Mouse (Mus musculus) cerebellum, adult 11-12 months (tissue): ENCODE measurements around the gene Zfp217.

ENCODE experiments used
- DNase-seq: peaks from one replicate; pipeline ENCODE4 v3.0.0; 2022

Zfp217 gene

DNA sequence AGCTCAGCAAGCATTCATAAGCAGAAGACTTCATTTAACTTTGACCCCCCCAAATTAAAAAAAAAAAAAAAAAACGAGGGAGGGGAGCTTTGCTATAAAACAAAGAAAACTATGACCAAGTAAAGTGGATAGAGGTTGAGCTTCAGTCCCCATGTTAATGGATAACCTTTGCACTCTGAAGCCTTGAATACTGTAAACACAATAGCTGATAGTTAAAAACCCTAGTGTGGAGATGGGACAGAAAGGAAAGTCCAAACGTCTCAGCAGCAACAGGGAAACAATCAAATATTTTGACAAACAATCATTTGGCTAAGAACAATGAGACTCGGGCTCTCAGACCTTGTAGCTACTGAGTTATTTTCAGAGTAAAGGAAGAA lies 15.2 kb downstream of the Zfp217 start:
- no peak for DNase-seq

DNA sequence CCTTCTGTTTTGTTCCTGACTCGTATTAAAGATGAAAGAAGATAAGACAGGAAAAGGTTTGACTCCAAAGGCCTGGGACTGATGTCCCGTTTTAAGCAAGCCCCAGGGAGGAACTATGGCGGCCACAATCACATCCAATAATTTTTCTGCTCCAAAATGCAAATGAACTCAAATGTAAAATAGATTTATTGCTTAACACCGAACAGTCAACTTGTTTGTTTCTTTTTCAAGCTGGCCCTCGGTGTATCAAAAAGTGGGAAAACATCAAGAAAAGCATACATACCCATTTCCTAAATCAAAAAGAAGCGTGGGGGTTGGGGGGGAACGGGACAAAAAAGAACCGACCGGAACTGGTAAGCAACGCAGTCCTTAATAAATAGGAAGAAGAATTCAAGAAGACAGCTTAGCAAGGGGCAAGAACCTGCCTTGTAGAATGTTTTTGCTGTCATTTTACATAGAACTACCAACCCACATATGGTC lies 15.9 kb downstream of the Zfp217 start:
- DNase-seq: no peak

DNA sequence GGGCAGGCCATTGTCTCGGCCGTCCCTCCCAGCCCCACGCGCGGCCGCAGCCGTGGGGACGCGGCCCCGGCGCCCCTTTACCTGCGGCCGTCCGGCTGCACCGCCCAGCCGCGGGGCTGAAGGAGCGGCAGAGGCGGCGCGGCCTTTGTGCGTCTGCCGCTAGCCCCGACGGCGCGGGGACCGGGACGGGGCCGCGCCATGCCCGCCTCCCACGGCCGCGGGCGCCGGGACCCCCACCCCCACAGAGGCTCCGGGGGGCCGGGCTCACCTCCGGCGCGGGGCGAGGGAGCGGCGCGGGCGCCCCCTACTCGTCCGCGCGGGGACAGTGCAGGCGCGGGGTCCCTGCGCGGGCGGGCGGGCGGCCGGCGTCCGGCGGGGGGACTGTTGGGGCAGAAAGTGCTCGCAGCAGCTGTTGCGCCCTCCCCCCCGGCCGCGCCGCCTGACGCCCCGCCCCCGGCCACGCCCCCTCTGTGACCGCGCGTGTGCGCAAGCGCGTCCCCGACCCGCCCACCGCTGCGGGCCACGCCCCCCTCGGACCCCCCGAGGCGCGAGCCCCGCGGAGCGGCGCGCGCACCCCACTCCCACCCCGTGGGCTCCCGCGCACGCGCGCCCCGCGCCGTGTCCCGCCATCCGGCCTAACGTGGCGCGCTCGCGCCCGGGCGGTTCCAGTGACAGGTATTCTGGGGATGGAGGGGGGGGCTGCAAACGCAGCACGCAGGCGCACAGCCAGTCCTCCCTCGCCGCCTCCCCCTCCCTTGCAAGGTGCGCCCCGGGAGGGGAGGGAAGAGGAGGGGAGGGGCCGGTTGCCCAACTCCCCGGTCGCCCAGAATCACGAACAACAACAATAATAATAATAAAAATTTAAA lies 16.9 kb downstream of the Zfp217 start:
- DNase-seq: no peak

DNA sequence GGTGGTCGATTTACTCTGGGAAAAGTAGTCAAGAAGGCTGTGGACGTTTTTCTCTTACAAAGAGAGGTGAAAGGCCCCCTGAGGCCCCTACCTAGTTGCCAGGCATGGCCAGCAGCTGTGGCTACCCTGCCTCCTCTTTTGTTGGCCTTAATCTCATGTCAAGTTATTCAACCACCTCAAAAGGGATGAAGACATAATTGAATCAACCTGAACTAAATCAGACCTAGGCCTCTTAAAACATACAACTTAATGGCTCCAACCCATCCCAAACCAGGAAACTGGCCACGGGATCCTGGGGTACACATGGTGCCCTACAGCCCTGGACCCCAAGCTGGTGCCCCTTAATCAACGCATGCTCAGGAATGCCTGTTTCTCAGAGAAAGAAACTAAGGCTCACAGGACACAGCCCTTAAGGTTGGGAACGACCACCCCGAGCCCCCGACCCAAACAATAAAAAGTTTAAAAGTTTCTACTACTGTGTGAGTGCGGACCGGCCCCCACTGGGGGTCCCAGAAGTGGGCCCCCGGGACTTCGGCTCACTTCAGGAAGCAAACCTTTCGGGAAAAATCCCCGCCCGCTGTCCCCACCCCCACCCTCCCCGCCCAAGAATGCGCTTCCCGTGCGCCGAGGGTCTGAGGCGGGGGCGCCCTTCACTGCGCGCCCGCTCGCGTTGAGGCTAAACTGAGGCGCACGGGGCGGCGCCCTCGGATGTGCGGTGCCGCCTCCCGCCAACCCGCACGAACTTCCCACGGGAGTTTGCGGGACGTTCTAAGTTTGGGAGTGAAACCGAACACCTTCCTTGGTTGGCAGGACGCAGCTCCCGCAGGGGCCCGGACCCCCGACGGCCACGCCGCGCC lies 17.8 kb downstream of the Zfp217 start:
- no peak for DNase-seq

DNA sequence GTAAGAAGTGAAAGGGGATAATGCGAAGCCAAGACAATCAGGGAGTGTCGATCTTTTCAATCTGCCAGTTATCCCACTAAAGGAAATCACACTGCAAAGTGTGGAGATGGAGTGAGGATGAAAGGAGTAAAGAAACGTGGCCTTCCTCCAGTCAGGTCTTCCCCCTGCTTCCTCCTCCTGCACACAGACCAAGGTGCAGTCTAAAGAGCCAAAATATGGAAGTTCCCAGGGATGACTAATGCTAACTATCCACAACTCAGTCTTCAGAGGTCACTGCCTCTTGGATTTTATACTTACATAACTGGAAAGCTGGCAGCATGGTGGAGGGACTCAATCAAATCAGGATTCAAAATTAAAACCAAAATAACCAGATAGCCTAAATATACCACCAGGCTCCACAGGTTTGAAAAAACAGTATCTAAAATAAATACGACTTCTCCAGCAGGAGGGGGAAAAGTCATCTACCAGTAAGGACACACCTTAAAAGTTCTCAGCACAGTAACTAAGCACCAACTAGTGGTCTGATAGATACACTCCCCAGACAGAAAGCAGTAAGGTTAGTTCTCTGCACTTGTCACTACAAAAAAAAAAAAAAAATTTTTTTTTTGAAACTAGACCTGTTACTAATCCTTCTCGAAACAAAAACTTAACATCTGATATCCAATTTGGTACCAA lies 18.5 kb downstream of the Zfp217 start:
- no peak for DNase-seq

DNA sequence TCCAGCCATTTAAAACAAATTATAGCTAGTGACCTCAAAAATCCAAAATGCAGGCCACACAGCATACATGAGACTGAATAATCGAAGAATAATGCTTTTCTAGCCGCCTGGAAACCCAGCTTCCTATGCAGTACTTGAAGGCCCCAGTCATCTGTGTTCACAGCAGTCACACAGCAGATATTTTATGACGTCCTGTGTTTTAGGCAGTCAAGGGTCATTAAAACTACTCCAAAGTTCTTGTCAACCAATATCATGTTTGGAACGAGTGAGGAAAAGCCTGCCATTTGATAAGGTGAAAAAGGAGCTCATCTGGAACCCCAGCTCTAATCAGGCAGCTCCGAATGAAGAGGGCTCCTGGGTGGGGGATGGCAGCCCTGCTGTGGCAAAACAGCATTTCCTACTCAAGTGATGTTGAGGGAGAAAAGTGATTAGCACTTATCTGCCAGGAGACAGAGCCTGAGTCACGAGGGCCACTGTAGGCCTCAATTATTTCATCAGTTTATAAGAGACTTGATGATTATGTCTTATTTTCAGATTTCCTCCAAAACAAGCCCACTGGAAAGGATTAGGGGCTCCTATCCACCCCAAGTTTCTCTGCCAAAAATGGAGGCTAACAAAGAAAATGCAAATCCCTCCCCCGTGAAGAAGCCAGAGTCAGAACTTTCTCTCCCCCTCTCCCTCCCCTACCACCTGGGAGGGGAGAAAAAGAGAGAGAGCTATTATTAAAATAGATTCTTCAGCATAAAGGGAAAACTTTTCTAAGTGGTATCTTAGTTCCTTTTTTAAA lies 19.2 kb downstream of the Zfp217 start:
- DNase-seq: no peak

DNA sequence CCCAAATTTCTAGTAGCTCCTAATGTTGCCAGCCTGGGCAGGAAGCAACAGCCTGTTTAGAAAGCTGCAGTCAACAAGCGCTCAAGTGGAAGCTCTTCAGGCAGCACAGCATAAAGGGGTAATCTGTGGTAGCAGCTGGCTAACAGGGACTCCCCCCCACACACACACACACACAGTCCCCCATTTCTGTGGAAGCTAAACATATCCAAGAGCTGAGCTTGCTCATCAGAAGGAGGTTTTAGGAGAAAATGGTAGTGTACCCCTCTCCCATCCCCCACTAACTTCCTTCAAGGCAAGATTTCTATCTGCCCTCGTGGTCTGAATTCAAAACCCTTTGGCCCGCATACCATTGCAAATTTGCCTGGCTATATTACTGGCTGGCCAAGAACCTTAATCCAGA lies 20.4 kb downstream of the Zfp217 start:
- DNase-seq: no peak

DNA sequence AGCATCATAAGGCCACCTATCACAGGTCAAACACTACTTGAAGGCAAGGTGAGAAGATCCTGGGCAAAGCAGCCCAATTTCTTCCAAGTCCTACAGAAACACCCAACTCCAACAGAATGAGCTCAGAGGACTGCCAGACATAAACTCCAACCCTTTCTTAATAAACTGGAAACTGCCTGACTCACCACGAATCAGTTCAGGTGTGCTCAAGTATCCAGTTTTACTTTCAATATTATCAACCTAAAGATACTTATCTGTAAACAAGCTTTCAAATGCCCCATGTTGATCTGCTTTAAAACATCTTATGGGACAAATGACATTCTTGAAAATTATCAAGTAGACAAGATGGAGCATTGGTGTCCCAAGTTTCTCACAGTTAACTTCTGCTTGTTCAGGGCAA lies 21.6 kb downstream of the Zfp217 start:
- DNase-seq: no peak

DNA sequence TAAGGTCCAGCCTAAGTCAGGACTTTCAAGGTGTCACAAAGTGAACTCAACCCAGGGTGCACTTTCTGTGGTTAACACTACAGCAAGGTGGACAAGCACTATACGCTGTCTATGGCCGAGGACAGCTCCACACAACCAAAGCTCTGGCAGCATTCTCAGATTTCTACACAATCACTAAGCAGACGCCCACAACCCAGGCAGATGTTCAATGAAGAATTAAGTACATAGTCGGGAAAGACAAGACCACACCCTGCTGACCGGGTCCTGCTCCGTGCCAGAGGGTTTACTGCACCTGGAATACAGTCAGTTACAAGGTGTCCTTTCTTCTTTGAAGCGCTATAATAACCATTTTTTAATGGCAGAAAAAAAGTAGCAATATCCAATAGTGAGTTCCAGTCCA lies 25.7 kb downstream of the Zfp217 start:
- DNase-seq: no peak

DNA sequence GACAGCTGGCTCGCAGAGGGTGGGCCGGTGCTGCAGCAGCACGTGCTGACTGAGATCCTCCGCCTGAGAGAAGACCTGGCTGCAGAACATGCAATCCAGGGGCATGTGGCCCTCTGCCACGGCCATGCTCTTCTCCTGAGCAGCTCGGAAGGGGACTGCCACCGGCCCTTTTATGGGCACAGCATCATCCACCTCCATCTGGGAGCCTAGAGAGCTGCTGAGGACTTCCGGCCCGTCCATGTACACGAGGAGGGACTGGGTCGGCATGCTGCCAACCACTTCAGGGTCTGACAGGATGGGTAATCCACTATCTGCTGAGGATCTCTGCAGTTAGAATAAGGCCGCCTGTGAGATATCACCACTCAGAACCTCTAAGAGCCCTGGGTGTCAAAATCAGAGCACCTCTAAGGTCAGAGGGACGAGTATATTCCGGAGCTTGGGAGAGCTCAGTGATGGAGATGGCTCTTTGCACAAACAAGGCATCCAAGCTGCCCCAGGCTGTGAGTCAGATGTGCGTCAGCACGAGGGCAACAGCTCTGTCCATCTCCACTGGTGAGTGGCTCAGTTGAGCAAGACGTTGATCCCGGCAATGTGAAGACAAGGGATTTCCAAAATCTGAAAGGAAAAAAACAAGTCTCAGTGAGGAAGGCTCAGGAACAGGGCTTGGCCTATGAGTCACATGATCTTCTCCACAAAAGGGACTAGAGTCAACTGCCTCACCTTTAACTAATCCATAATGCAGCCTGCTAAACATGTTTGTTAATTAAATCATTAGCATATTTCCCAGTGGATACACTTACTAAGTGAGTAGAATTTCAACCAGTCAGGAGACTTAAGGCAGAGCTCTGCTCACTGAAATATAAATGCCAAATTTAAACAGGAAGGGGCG lies 27.5 kb downstream of the Zfp217 start:
- DNase-seq: no peak

DNA sequence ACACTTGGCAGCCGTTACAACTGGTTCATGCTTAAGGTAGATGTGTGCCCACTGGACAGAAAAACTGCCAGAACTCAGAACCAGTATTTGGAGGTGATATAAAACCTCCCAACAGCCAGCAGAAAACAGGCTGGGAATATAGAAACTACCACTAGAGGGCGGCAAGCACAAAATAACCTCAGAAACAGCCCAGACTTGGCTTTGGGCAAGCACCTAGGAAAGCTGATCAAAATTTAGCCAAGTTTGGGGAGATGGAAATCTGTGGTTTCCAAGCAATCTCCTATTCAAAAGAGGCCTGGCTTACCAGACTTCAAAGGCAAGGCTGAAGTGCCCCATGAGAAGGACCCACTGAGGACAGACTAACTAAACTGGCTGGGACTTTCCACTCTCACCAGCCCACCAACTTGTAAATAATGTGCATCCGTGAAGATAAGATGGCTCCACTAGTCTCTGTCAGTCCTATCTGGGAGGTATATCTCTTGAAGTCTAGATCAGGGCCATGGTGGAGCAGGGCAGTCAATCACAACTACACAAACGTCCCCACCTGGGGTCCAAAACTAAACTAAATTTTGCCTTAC lies 31.1 kb downstream of the Zfp217 start:
- no peak for DNase-seq

DNA sequence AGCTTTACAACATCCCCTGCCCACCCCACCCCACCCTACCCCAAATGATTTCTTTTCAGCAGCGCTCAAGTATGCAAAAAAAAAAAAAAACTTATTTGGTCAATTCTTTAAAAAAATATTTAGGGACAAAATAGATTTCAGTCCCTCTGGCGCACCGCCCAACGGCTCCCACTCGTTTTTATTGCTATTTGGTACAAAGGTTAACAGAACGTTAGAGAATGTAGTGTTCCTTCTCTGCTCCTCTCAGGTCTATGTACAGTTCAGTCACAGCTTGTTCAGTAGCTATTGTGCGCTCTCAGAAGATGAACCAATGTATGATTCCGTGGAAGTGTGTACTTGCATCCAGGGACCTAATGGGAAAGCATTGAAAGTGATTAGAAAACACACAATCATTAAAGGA lies 37.6 kb downstream of the Zfp217 start:
- DNase-seq: no peak

DNA sequence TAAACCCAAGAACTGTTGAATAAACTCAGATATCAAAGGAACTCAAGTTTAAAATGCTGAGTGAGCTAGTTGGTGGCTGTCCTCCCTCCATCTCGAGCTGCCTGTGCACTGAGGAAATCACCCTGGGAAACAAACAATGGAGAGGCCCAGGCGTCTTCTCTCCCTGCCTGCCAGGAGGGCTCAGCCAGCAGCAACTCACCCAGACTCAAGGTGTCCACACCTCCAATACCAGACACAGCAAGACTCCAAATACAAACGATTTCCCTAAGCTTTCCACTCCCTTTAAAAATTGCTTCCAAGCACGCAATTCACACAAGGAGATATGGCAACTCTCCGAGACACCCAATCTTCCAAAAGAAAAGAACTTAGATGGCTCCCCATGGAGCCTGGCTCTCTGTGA lies 38.4 kb downstream of the Zfp217 start:
- DNase-seq: no peak

DNA sequence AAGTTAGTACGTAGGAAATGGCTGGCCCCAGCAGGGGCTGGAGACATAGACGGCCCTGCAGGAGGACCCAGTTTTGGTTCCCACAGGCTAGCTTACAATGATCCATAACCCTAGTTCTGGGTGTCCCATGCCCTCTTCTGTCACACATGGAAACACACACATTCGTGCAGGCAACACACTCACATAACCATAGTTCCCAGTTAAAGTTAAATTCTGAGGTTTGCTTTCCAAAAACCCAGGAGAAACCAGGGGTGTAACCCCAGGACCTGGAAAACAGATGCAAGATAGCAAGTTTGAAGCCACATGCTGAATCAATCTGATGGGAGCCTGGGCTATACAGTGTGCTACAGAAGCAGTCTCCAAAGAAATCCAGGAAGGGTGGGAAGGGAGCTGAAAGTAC lies 40.1 kb downstream of the Zfp217 start:
- no peak for DNase-seq

DNA sequence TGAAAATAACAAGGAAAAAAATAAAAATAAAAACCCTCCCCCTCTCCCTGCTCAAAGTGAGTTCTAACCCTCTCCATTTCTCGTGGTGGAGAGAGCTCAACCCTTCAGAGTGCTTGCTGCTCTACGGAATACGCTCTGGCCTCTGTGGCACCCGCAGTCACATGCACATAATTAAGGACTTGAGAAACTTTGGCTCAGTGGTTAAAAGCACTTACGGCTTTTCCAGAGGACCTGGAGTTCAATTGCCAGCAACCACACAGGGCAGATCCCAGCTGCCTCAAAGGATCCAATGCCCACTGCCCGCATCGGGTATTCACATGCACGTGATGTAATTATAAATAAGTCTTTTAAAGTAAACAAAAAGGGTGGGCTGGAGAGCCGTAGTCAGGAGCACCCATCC lies 41.9 kb downstream of the Zfp217 start:
- DNase-seq: no peak

DNA sequence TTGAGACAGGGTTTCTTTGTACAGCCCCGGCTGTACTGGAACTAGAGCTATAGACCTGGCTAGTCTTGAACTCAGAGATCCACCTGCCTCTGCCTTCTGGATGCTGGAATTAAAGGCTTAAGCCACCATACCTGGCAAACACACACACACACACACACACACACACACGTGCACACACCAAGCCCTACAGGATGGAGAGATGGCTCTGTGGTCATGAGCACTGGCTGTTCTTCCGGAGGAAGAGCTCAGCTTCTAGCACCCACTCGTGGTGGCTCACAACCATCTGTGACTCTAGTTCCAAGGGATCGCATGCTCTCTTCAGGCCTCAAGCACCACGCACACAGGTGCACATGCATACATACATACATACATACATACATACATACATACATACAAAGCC lies 43.5 kb downstream of the Zfp217 start:
- DNase-seq: no peak

DNA sequence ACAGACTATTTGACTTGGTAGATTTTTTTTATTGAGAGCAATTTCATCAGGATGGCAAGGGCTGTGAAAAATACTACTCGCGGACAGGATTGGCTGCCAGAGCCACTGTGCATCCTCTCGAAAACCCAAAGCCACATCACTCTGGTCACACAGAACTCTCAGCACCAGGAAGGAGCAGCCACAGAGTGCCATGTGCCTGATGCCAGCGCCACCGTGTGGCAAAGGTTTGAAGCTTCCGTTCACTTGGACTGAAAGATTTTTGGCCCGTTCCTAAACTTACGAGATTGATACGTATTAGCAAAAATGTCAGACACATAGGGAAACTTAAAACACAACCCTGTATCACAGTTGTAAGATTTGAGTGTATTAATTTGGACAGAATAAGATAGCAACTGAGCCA lies 44.1 kb downstream of the Zfp217 start:
- DNase-seq: no peak

DNA sequence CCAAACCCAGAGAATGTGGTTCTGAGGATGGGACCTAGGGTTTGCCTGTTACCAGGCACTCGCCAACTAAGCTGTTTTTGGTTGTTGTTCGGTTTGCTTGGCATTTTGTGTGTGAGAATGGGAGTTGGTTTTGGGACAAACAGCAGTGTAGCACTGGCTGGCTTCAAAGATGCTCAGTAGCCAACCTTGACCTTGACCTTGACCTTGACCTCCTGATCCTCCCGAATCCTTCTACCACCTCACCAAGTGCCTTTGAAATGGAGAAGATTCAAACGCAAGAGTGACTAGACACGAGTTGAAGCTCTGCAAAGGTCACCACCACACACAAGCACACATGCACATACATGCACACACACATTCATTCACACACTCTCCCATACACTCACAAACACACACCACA lies 44.6 kb downstream of the Zfp217 start:
- no peak for DNase-seq

DNA sequence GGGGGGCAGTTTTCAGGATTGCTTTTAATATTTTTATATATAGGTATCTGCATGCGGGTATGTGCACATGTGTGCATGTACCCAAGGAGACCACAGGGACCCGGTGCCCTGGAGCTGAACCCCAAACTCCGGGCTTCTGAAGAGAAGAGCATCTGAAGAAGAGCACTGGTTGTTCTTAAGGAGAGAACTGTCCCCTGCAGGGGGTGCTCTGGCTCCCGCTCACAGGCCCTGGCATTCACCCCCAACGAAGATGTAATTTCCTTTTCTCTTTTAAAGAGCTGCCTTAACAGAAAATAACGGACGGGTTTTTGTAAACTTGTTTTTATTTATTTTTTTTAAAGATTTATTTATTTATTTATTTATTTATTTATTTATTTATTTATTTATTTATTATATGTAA lies 46.0 kb downstream of the Zfp217 start:
- DNase-seq: no peak

DNA sequence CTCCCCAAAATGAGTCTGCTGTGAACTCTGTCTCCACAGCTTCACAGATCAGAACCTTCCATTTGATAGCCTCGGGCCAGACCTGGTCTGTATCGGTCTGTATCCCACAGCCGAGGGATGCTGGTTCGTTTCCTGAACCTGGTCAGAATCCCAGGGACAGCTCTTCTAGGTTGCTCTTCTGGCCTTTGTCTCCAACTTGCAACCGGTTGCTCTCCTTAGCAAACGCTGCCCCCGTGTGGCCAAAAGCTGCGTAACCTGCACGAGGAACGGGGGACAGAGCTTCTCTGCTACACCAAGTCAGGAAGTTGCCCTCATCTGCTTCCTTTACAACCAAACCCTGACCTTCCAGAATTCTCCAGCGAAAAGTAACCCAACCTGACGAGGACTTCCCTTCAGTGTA lies 46.8 kb downstream of the Zfp217 start:
- peak; percentile 25 for DNase-seq

DNA sequence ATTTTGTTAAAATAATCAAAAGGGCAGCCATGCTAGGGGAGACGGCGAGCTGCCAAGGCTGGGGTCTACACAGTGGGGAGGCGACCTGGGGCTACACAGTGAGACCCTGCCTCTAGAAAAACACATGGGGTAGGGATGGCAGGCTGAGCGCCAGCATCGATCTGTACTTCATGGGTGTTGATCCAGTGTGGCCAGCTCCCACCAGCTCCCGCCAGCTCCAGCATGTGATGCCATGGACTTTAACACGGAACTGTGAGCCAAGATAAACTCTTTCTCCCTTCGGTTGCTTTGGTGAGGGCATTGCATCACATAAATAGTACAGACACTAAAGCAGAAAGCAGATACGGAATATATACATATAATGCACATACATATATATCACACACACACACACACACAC lies 53.0 kb downstream of the Zfp217 start:
- DNase-seq: no peak
